Mouse (Mus musculus): Measurements from ENCODE around the gene Rhbdf1. TPM values are rescaled to one million over a fixed set of nuclear protein-coding genes. Genes with fewer than 3 reads are reported as not detected.

The Rhbdf1 gene
- polyA plus RNA-seq, 1 experiment from 2014 or later, result 32.8 TPM

DNA sequence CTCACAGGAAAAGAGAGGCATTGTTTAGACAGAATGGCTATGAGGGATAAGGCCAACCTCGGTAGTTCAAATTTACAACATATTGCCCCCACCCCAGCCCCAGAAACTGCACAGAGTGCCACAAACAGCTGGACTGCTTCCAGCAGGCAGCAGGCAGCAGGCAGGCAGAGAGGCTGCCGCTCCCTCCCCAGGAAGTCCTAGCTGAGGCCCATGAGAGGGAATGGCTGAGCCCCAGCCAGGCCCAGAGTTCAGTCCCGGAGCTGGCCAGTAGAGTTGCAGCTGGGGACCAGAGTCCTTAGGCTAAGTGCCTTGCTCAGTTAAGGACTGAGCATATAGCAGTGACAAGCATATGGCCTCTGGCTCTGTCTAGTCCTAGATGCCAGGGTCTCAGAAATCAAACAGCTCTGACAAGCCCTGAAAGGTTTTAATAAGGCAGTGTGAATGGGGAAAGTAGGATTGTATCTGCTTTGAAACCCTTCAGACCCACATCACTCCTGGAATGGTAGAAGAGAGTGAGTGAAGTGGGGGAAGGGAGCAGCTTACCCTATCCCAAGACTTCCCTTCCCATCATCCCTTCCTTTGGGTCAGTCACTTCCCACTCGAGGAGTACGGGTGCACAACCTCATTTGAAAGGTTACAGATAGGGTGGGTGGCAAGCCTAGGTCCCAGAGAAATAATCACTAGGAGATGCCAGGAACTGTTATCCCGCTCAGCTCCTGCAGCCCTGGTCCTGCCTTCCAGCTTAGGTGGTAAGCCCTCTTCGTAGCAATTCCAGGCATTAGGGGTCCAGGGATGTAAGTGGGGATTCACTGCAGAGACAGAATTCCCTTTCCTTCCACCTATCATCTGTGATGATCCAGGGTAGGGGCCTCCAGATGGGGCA lies 3.4 kb upstream of the Rhbdf1 start:
- peaks cover 21% of the 10 kb centered on the region for H3K36me3 ChIP-seq
- no peaks in the 10 kb centered on the region for H3K9me3 ChIP-seq (replicated peaks)
- H3K4me3 ChIP-seq, result no peak overlapping the region
- no peak overlapping the region for H3K9ac ChIP-seq
- ATAC-seq (ENCODE audit: low FRiP score), result no peak
- 60% methylated on average over 7 of the region's 7 CpGs for WGBS
- H3K4me1 ChIP-seq, result peaks cover 47% of the 10 kb centered on the region
- H3K27me3 ChIP-seq, result peaks cover 38% of the 10 kb centered on the region
- H3K4me2 ChIP-seq (replicated peaks), result 0 out of 2 replicates have a peak overlapping the region, but pooled peaks have one; percentile 6
- H3K27ac ChIP-seq, result peak overlapping the region; percentile 71

- ATAC-seq (ENCODE audit: low FRiP score), result no peak
- H3K27me3 ChIP-seq, result peaks cover 42% of the 10 kb centered on the region
- peaks cover 48% of the 10 kb centered on the region for H3K4me1 ChIP-seq
- H3K4me2 ChIP-seq (replicated peaks), result no peak overlapping the region
- H3K4me3 ChIP-seq, result no peak overlapping the region
- H3K27ac ChIP-seq, result peak overlapping the region; percentile 71
- H3K9me3 ChIP-seq (replicated peaks), result no peaks in the 10 kb centered on the region
- H3K9ac ChIP-seq, result no peak overlapping the region
- H3K36me3 ChIP-seq, result peaks cover 12% of the 10 kb centered on the region
- WGBS, result 21% methylated on average over 4 of the region's 4 CpGs
Measured at GRCm38 (mm10) chr11:32224468-32225139, 2.5 kb upstream of the Rhbdf1 start.

GRCm38 (mm10) chr11:32223297-32223967 lies 1.3 kb upstream of the Rhbdf1 start:
- 71% methylated on average over 4 of the region's 4 CpGs for WGBS
- Histone ChIP-seq H3K27me3 (peaks cover 42% of the 10 kb centered on the region), H3K36me3 (peaks cover under 1% of the 10 kb centered on the region; the same call in 1 of the 2 replicates), H3K27ac (no peak overlapping the region), H3K9ac (no peak overlapping the region), H3K4me2 (replicated peaks) (no peak overlapping the region), H3K9me3 (replicated peaks) (no peaks in the 10 kb centered on the region), H3K4me1 (peaks cover 53% of the 10 kb centered on the region), H3K4me3 (no peak overlapping the region)
- no peak for ATAC-seq (ENCODE audit: low FRiP score)

- Histone ChIP-seq H3K36me3 (no peaks in the 10 kb centered on the region), H3K4me3 (peak overlapping the region; percentile 73), H3K27ac (no peak overlapping the region), H3K9me3 (replicated peaks) (no peaks in the 10 kb centered on the region), H3K9ac (peak overlapping the region; percentile 80), H3K4me2 (replicated peaks) (peak overlapping the region; percentile 99), H3K4me1 (peaks cover 57% of the 10 kb centered on the region), H3K27me3 (peaks cover 42% of the 10 kb centered on the region)
- 11% methylated on average over 21 of the region's 21 CpGs for WGBS
- no peak for ATAC-seq (ENCODE audit: low FRiP score)
Measured at GRCm38 (mm10) chr11:32222570-32223194, 582 bp upstream of the Rhbdf1 start.

GRCm38 (mm10) chr11:32221225-32221950 lies 712 bp downstream of the Rhbdf1 start:
- H3K9me3 ChIP-seq (replicated peaks), result no peaks in the 10 kb centered on the region
- peak overlapping the region; percentile 99 for H3K4me2 ChIP-seq (replicated peaks)
- peak; percentile 42 for ATAC-seq (ENCODE audit: low FRiP score)
- H3K27me3 ChIP-seq, result peaks cover 42% of the 10 kb centered on the region
- peak overlapping the region; percentile 79 for H3K27ac ChIP-seq
- WGBS, result under 1% methylated on average over 46 of the region's 46 CpGs
- peak overlapping the region; percentile 73 for H3K4me3 ChIP-seq
- H3K4me1 ChIP-seq, result peaks cover 48% of the 10 kb centered on the region
- no peaks in the 10 kb centered on the region for H3K36me3 ChIP-seq
- H3K9ac ChIP-seq, result peak overlapping the region; percentile 80

DNA sequence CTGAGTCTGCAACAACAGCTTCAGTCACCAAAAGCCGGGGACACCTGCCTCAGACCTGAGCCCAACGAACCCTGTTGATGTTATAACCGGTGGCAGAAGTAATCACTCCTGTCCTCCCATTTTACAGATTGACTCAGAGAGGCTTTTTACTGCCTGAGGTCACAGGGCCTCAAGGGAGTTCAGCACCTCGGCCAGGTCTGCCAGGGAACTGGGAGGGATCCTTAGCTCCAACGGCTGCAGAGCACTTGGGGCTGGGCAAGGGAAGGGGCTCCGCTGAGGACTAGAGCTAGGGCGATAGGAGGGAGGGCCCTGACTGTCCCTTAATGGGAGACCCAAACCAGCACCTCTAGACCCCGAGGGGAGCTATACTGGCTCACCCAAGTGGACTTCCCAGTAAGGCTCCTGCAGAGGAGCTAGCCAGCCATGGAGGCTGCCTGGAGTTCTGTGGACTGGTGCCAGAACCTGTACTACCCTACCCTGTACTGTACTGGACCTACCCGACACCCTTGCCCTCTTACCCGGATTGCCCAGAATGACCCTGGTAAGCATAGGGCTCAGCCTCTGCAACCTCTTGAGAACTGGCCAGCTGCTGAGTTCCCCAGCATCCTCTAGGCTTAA lies 1.4 kb downstream of the Rhbdf1 start:
- H3K9me3 ChIP-seq (replicated peaks), result no peaks in the 10 kb centered on the region
- 37% methylated on average over 10 of the region's 10 CpGs for WGBS
- peak; percentile 49 for ATAC-seq (ENCODE audit: low FRiP score)
- H3K9ac ChIP-seq, result peak overlapping the region; percentile 80; the same call in 1 of the 2 replicates
- peaks cover 42% of the 10 kb centered on the region for H3K27me3 ChIP-seq
- H3K36me3 ChIP-seq, result no peaks in the 10 kb centered on the region
- H3K4me3 ChIP-seq, result peak overlapping the region; percentile 73
- H3K27ac ChIP-seq, result no peak overlapping the region; the same call in 1 of the 2 replicates
- H3K4me2 ChIP-seq (replicated peaks), result peak overlapping the region; percentile 99
- H3K4me1 ChIP-seq, result peaks cover 48% of the 10 kb centered on the region

DNA sequence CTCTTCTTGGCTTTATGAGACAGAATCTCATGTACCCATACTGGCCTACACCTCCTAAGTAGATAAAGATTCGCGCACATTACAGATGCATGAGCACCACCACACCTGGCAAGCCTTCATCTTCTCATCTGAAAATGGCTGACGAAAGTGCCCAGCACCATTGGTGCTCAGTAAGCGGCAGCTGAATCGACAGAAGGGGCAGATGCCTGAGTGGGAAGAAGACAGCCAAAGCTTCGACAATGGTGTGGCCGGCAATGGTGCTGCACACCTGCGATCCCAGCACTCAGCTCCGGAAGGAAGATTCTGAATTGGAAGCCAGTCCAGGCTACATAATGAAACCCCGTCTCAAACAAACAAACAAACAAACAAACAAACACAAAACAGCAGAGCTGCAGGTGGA lies 2.8 kb downstream of the Rhbdf1 start:
- Histone ChIP-seq H3K4me2 (replicated peaks) (no peak overlapping the region), H3K36me3 (peaks cover 2% of the 10 kb centered on the region; the same call in 1 of the 2 replicates), H3K4me3 (no peak overlapping the region), H3K27ac (no peak overlapping the region), H3K27me3 (peaks cover 38% of the 10 kb centered on the region), H3K4me1 (peaks cover 35% of the 10 kb centered on the region), H3K9me3 (replicated peaks) (no peaks in the 10 kb centered on the region), H3K9ac (no peak overlapping the region)
- 87% methylated on average over 10 of the region's 10 CpGs for WGBS
- no peak for ATAC-seq (ENCODE audit: low FRiP score)

- Histone ChIP-seq H3K27ac (0 out of 2 replicates have a peak overlapping the region, but pooled peaks have one; percentile 19), H3K9ac (peak overlapping the region; percentile 13; the same call in 1 of the 2 replicates), H3K36me3 (peaks cover 2% of the 10 kb centered on the region; the same call in 1 of the 2 replicates), H3K27me3 (peaks cover 32% of the 10 kb centered on the region), H3K4me1 (peaks cover 35% of the 10 kb centered on the region), H3K9me3 (replicated peaks) (no peaks in the 10 kb centered on the region), H3K4me2 (replicated peaks) (no peak overlapping the region; the same call in 1 of the 2 replicates), H3K4me3 (no peak overlapping the region)
- WGBS, result 49% methylated on average over 6 of the region's 6 CpGs
- no peak for ATAC-seq (ENCODE audit: low FRiP score)
Measured at GRCm38 (mm10) chr11:32218501-32219050, 3.5 kb downstream of the Rhbdf1 start.

DNA sequence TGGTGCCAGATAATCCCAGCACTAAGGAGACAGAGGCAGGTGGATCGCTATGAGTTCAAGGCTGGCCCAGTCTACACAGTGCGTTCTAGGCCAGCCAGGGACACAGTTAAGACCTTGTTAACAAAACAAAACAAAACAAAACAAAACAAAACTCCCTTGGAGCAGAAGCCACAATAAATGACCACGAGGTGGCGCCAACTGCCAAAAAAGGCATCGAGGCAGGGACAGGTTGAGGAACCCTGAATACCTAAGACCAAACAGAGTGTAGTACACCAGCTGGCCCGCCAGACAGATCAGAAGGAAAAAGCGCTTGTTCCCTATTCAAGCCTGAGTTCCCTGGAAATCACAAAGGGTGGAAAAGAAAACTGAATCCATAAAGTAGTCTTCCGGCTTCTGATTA lies 5.2 kb downstream of the Rhbdf1 start:
- Histone ChIP-seq H3K36me3 (peaks cover 15% of the 10 kb centered on the region; the same call in 1 of the 2 replicates), H3K4me1 (peaks cover 24% of the 10 kb centered on the region), H3K27ac (no peak overlapping the region), H3K4me2 (replicated peaks) (no peak overlapping the region), H3K4me3 (no peak overlapping the region), H3K27me3 (peaks cover 17% of the 10 kb centered on the region), H3K9me3 (replicated peaks) (no peaks in the 10 kb centered on the region), H3K9ac (no peak overlapping the region)
- ATAC-seq (ENCODE audit: low FRiP score), result no peak
- WGBS, result 24% methylated on average over 8 of the region's 8 CpGs

- Histone ChIP-seq H3K9me3 (replicated peaks) (no peaks in the 10 kb centered on the region), H3K4me3 (no peak overlapping the region), H3K9ac (no peak overlapping the region), H3K4me2 (replicated peaks) (no peak overlapping the region), H3K36me3 (peaks cover 26% of the 10 kb centered on the region), H3K27ac (no peak overlapping the region), H3K4me1 (peaks cover 12% of the 10 kb centered on the region), H3K27me3 (peaks cover 5% of the 10 kb centered on the region; the same call in 1 of the 2 replicates)
- ATAC-seq (ENCODE audit: low FRiP score), result no peak
- WGBS, result 94% methylated on average over 18 of the region's 18 CpGs
Measured at GRCm38 (mm10) chr11:32215372-32216162, 6.5 kb downstream of the Rhbdf1 start.

All from hindbrain, embryonic 12.5 days (tissue).